Mouse (Mus musculus): ENCODE data around the gene Map3k4. TPM values are rescaled to one million over a fixed set of nuclear protein-coding genes. Genes with fewer than 3 reads are reported as not detected.
"Not testable (repeated sequence)": the region's sequence is repeated elsewhere in the genome, so short reads cannot be mapped to it uniquely, and the experiment has no call there.

The Map3k4 gene
- polyA plus RNA-seq, 1 experiment from 2014 or later = 44.3 TPM

DNA sequence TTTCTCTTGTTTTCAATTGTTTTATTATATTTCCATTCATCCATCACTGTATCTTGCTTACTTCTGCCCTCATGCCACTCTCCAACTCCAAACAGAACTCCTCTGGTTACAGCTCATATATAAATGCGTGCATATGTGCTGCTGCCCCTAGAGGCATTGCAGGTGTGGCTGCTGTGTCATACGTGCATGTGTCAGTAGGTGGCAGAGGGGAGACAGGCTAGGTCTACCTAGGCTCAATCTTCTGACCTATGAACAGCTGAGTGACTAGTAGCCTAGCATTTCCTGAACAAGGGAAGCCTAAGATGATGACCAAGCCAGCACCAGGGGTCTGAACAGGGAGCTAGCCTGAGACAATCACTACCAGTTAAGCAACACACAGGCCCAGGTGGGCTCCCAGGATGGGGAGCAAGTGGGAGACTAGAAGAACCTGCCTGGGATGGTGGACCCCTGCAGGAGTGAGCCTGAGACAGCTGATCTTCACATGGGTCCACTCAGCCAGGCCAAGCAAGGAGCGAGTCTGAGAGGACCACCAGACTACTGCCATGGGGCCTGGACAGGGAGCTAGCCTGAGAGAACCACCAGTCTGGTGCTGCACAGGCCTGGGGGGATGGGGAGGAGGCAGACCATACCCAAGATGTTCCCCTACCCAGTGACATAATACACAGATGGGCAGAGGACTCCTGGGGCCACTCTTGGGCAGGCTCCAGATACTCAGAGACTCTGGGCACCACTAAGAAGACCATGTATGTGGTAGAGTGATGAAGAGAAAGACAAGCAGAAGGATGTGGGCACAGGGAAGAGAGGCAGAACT, 17.5 kb downstream of the Map3k4 start:
- H3K9ac ChIP-seq = no peak overlapping the region
- no peaks in the 10 kb centered on the region for H3K27me3 ChIP-seq
- peak; percentile 48; the same call in 1 of the 2 replicates for ATAC-seq (ENCODE audit: borderline replicate concordance, extremely low read depth, low FRiP score, low TSS enrichment)
- peaks cover 38% of the 10 kb centered on the region for H3K4me1 ChIP-seq
- H3K9me3 ChIP-seq = no peaks in the 10 kb centered on the region
- no peak overlapping the region for H3K27ac ChIP-seq
- no peaks in the 10 kb centered on the region for H3K36me3 ChIP-seq
- no peak overlapping the region for H3K4me3 ChIP-seq
- no peak overlapping the region for H3K4me2 ChIP-seq
- WGBS = 43% methylated on average over 3 of the region's 3 CpGs

- Histone ChIP-seq H3K9ac (no peak overlapping the region), H3K9me3 (no peaks in the 10 kb centered on the region), H3K27ac (peak overlapping the region; percentile 44; the same call in 1 of the 2 replicates), H3K4me3 (no peak overlapping the region), H3K36me3 (no peaks in the 10 kb centered on the region), H3K4me1 (peaks cover 38% of the 10 kb centered on the region), H3K27me3 (no peaks in the 10 kb centered on the region), H3K4me2 (no peak overlapping the region)
- ATAC-seq (ENCODE audit: borderline replicate concordance, extremely low read depth, low FRiP score, low TSS enrichment) = peak; percentile 50; the same call in 1 of the 2 replicates
- 54% methylated on average over 14 of the region's 14 CpGs for WGBS
Observed at GRCm38 (mm10) chr17:12300127-12300675, 18.4 kb downstream of the Map3k4 start.

DNA sequence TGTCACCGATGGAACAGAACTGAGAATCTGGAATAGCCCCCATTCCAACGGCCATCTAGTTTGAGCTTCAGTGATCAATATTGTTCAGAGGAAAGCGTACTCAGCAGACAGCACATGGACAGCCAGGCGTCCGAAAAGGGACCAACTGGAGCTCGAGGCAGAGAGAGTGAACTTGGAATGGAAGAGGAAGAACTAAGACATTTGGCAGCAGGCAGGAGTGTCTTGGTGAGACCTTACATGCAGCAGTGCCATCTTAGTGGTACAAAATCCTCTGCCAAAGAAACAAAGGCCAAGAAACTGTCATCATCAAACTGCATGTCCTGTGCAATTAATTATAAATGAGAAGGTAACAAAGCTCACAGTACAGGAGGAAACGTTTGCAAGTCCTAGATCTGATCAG, 19.2 kb downstream of the Map3k4 start:
- WGBS = 78% methylated on average over 7 of the region's 7 CpGs
- Histone ChIP-seq H3K27ac (peak overlapping the region; percentile 44; the same call in 1 of the 2 replicates), H3K36me3 (no peaks in the 10 kb centered on the region), H3K4me3 (no peak overlapping the region), H3K4me1 (peaks cover 41% of the 10 kb centered on the region), H3K9me3 (no peaks in the 10 kb centered on the region), H3K4me2 (no peak overlapping the region), H3K9ac (no peak overlapping the region), H3K27me3 (no peaks in the 10 kb centered on the region)
- no peak for ATAC-seq (ENCODE audit: borderline replicate concordance, extremely low read depth, low FRiP score, low TSS enrichment)

- whole genome bisulfite sequencing = 52% methylated on average over 4 of the region's 4 CpGs
- Histone ChIP-seq H3K9ac (no peak overlapping the region), H3K4me1 (peaks cover 45% of the 10 kb centered on the region)
Observed at GRCm38 (mm10) chr17:12297978-12298377, 20.6 kb downstream of the Map3k4 start.

GRCm38 (mm10) chr17:12297292-12297691, 21.3 kb downstream of the Map3k4 start:
- Histone ChIP-seq H3K4me2 (0 out of 2 replicates have a peak overlapping the region, but pooled peaks have one; percentile 10), H3K4me3 (no peak overlapping the region), H3K9ac (no peak overlapping the region), H3K36me3 (no peaks in the 10 kb centered on the region), H3K9me3 (no peaks in the 10 kb centered on the region), H3K27me3 (no peaks in the 10 kb centered on the region), H3K27ac (peak overlapping the region; percentile 51; the same call in 1 of the 2 replicates), H3K4me1 (peaks cover 45% of the 10 kb centered on the region)
- WGBS = 20% methylated on average over 7 of the region's 7 CpGs
- no peak; the same call in 1 of the 2 replicates for ATAC-seq (ENCODE audit: borderline replicate concordance, extremely low read depth, low FRiP score, low TSS enrichment)

More at GRCm38 (mm10) chr17:12297978-12298377, 20.6 kb downstream of the Map3k4 start:
- H3K36me3 ChIP-seq = no peaks in the 10 kb centered on the region
- H3K4me3 ChIP-seq = no peak overlapping the region
- H3K27me3 ChIP-seq = no peaks in the 10 kb centered on the region
- H3K4me2 ChIP-seq = no peak overlapping the region
- H3K9me3 ChIP-seq = no peaks in the 10 kb centered on the region
- ATAC-seq (ENCODE audit: borderline replicate concordance, extremely low read depth, low FRiP score, low TSS enrichment) = no peak
- peak overlapping the region; percentile 51 for H3K27ac ChIP-seq

DNA sequence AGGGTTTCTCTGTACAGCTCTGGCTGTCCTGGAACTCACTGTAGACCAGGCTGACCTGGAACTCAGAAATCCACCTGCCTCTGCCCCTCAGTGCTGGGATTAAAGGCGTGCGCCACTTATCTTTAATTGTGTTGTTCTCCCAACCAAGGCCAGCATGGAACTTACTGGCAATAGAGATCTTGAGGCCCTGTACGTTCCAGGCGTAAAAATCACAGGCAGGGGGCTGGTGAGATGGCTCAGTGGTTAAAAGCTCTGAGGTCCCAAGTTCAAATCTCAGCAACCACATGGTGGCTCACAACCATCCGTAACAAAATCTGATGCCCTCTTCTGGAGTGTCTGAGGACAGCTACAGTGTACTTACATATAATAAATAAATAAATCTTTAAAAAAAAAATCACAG, 22.7 kb downstream of the Map3k4 start:
- ATAC-seq (ENCODE audit: borderline replicate concordance, extremely low read depth, low FRiP score, low TSS enrichment); H3K9me3 ChIP-seq; H3K4me3 ChIP-seq; H3K27ac ChIP-seq; H3K36me3 ChIP-seq; H3K27me3 ChIP-seq; H3K4me2 ChIP-seq; H3K9ac ChIP-seq: not testable (repeated sequence)
- peaks cover 47% of the 10 kb centered on the region for H3K4me1 ChIP-seq
- WGBS = 89% methylated on average over 5 of the region's 5 CpGs

DNA sequence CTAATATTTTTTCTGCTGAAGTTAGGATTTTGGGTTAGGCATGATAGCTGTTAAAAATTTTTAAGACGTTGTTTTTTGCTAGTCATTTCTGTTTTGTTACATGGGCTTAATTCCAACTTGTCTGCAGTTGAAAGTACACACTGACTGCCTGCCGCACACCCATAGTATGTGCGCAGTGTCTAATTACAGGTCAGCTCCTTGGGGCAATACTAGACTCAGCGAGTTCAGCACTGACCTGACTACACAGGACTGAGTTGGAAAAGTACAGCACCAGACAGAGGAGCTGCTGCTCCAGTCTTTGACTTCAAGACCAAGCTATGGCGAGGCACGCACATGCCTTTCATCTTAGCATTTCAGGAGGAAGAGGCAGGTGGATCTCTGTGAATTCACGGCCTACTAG, 24.2 kb downstream of the Map3k4 start:
- ATAC-seq (ENCODE audit: borderline replicate concordance, extremely low read depth, low FRiP score, low TSS enrichment) = no peak
- H3K27ac ChIP-seq = no peak overlapping the region
- 76% methylated on average over 7 of the region's 7 CpGs for WGBS

GRCm38 (mm10) chr17:12293571-12293970, 25.0 kb downstream of the Map3k4 start:
- H3K4me2 ChIP-seq = no peak overlapping the region
- H3K27me3 ChIP-seq = no peaks in the 10 kb centered on the region
- H3K9ac ChIP-seq = no peak overlapping the region
- 74% methylated on average over 6 of the region's 6 CpGs for whole genome bisulfite sequencing
- no peak overlapping the region for H3K27ac ChIP-seq
- H3K9me3 ChIP-seq = no peaks in the 10 kb centered on the region
- H3K36me3 ChIP-seq = no peaks in the 10 kb centered on the region
- no peak overlapping the region for H3K4me3 ChIP-seq
- ATAC-seq (ENCODE audit: borderline replicate concordance, extremely low read depth, low FRiP score, low TSS enrichment) = no peak
- peaks cover 30% of the 10 kb centered on the region for H3K4me1 ChIP-seq

More for the DNA sequence above, 24.2 kb downstream of the Map3k4 start:
- Histone ChIP-seq H3K9me3 (no peaks in the 10 kb centered on the region), H3K9ac (no peak overlapping the region), H3K36me3 (no peaks in the 10 kb centered on the region), H3K27me3 (no peaks in the 10 kb centered on the region), H3K4me1 (peaks cover 35% of the 10 kb centered on the region), H3K4me3 (no peak overlapping the region), H3K4me2 (no peak overlapping the region)

DNA sequence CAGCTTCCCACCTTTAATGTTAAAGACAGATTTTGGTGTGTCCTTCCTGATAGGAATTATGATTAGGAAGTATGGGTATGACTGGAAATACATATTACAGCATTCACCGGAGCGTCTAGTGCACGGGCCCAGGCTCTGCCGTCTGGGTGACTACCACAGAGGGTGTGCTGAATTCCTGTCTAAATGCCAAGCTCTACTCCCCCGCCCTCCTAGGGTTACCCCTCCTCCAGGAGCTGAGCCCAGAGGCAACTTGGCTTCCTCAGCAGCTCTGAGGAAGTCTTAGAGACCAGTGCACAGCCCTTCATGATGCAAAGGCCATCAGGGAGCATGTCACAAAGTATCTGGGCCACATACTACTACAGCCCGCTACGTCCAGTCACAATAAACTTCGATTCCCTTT, 25.7 kb downstream of the Map3k4 start:
- ATAC-seq (ENCODE audit: borderline replicate concordance, extremely low read depth, low FRiP score, low TSS enrichment) = no peak
- Histone ChIP-seq H3K9me3 (no peaks in the 10 kb centered on the region), H3K4me3 (no peak overlapping the region), H3K36me3 (no peaks in the 10 kb centered on the region), H3K27me3 (no peaks in the 10 kb centered on the region), H3K4me2 (no peak overlapping the region), H3K27ac (no peak overlapping the region), H3K4me1 (peaks cover 27% of the 10 kb centered on the region), H3K9ac (no peak overlapping the region)
- 71% methylated on average over 8 of the region's 8 CpGs for WGBS

GRCm38 (mm10) chr17:12292356-12292755, 26.2 kb downstream of the Map3k4 start:
- Histone ChIP-seq H3K9ac (no peak overlapping the region), H3K4me1 (peaks cover 22% of the 10 kb centered on the region), H3K36me3 (no peaks in the 10 kb centered on the region), H3K9me3 (no peaks in the 10 kb centered on the region), H3K4me2 (no peak overlapping the region), H3K4me3 (no peak overlapping the region), H3K27me3 (no peaks in the 10 kb centered on the region), H3K27ac (no peak overlapping the region)
- no peak for ATAC-seq (ENCODE audit: borderline replicate concordance, extremely low read depth, low FRiP score, low TSS enrichment)
- 81% methylated on average over 1 of the region's 1 CpGs for WGBS

DNA sequence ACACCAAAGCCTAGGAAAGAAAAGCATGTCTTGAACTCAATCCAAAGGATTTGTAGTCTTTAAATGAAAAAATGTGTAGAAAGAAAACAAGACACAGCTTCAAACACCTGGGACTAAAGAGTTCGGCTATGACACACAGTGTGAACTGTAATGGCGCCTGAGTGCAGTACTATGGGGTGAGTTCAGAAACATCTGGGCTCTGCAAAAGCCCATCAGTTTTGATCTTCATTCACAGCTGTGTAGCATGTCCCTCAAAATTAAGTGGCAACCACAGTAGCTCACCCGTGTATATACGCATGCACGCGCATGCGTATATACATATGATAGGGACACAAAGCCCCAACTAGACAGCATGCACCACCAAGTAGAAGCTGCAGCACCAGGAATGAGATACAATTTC, 27.4 kb downstream of the Map3k4 start:
- no peaks in the 10 kb centered on the region for H3K27me3 ChIP-seq
- H3K4me3 ChIP-seq = no peak overlapping the region
- H3K27ac ChIP-seq = no peak overlapping the region
- H3K4me2 ChIP-seq = no peak overlapping the region
- H3K9ac ChIP-seq = no peak overlapping the region
- H3K4me1 ChIP-seq = peaks cover 15% of the 10 kb centered on the region
- no peak for ATAC-seq (ENCODE audit: borderline replicate concordance, extremely low read depth, low FRiP score, low TSS enrichment)
- no peaks in the 10 kb centered on the region for H3K36me3 ChIP-seq
- no peaks in the 10 kb centered on the region for H3K9me3 ChIP-seq
- 85% methylated on average over 7 of the region's 7 CpGs for WGBS

DNA sequence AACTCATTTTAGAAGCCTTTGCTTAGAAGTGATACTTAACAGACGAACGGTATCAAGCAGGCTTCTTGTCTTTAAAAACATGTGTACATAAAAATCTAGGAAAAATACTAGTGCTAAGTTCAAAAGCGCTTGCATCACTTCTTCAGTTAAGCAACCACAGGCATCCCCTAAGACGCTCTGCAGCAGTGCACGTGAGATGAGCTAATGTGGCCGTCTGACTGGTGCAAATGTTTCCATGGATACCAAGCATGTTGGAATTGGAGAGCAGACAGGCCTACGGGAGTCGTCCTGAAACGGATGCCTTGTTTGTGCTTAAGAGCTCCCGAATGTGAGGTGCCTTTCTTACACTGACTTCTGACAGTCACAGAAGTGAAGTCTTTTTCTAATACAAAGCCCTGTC, 27.9 kb downstream of the Map3k4 start:
- ATAC-seq (ENCODE audit: borderline replicate concordance, extremely low read depth, low FRiP score, low TSS enrichment) = no peak; the same call in 1 of the 2 replicates
- H3K9me3 ChIP-seq = no peaks in the 10 kb centered on the region
- no peak overlapping the region for H3K27ac ChIP-seq
- no peak overlapping the region for H3K4me3 ChIP-seq
- no peak overlapping the region for H3K9ac ChIP-seq
- H3K4me1 ChIP-seq = peaks cover 15% of the 10 kb centered on the region
- H3K27me3 ChIP-seq = no peaks in the 10 kb centered on the region
- H3K36me3 ChIP-seq = no peaks in the 10 kb centered on the region
- WGBS = 24% methylated on average over 10 of the region's 10 CpGs
- no peak overlapping the region for H3K4me2 ChIP-seq
